Mouse (Mus musculus): ENCODE measurements around the gene Sntg2. TPM values are rescaled to one million over a fixed set of nuclear protein-coding genes. Genes with fewer than 3 reads are reported as not detected.

The Sntg2 gene
- total RNA-seq, 2 experiments from 2014 or later = 0.16 to 0.75 TPM

DNA sequence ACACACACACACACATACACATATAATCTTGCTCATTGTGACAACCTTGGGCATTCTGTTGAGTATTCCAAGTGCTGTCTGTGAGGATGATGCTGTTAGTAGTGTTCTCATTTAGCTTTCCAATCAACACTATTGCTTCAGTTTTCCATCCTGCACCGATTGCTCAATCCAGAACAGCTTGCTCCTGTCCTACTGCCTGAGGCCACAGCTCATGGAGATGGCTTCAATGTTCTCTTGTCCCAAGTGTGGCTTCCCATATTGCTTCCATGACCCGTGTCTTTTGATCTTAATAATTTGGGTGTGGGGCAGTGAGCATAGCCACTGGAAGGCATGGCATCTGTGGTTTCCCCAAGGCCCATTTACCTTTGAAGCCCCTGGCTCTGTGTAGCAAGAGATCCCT lies 162.8 kb downstream of the Sntg2 start:
- intact Hi-C loops (cut with DNase I) = no loop called here

DNA sequence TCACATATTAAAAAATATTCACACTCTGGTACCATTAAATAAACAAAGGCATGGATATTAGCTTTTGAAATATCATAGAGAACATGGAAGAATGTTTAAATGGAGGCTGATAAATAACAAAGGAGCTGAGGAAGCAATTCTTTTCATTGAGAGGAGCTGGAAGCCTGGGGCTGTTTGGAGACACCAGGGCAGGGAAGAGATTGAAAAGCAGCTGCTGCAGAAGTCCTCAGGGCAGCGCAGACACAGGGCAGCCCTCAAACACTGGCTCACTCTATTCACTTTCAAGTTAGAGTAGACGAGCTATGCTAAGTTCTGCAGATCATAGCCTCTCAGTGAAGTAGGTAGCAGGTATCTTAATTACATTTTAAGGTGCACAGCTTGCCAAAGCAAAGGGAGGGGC lies 164.6 kb downstream of the Sntg2 start:
- DNase-seq (ENCODE audit: low spot score) = no peak
- intact Hi-C loops (cut with DNase I) = no loop called here

More for the DNA sequence above, 162.8 kb downstream of the Sntg2 start:
- DNase-seq (ENCODE audit: low spot score) = no peak

DNA sequence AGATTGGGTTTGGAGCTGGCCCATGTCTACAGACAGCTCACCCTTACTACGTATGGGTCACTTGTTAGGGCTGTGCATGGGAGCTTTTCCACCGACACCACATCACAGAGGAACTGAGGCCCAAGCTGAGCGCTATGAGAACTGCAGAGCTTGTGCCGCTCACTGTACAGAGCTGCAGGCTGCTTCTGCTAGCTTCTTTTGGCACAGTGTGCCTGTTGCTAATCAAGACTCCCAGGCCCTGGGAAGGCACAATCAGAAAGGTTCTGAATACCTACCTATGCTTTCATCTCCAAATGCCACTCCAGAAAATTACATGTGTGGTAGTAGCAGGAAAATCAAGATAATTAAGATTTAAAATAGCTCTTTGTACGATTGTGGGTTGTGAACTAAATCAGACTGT lies 165.1 kb downstream of the Sntg2 start:
- intact Hi-C loops (cut with DNase I) = no loop called here
- DNase-seq (ENCODE audit: low spot score) = no peak

DNA sequence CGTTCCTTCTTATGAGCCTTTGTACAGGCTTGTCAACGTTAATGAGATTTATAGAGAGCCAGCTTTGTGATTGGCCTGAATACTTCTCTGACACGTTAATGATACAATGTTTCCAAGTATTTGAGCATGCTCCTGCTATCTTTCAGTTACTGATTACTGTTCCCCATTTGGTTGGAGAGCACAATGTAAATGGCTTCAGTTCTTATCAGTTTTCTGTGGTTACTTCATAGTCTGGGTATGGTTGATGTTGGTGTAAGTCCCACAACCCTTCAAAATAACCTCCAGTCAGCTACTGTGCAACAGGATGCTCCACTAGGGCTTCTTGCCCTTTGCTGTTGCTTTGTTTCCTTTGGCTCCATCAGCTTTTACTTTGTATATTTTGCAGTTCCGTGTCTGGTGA lies 168.7 kb downstream of the Sntg2 start:
- intact Hi-C loops (cut with DNase I) = no loop called here

DNA sequence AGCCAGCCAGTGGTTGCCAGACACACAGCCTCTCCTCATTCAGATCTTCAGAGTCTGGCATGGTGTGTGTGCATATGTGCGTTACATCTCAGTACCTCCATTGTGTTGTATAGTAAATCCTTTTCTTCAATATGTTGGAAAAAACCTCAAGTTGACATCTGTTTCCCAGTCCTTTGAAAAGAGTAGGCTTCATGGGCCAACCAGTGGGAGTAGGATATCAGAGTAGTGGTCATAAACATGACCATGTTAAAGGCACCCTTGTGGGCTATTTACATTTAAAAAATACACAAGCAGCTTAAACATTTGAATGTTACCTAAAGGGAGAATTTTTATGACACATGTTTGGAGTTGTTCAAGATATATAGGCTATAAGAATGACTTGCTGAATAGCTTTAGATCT lies 170.4 kb downstream of the Sntg2 start:
- no peak for DNase-seq (ENCODE audit: low spot score)
- intact Hi-C loops (cut with DNase I) = no loop called here

More for the DNA sequence above, 168.7 kb downstream of the Sntg2 start:
- DNase-seq (ENCODE audit: low spot score) = no peak

DNA sequence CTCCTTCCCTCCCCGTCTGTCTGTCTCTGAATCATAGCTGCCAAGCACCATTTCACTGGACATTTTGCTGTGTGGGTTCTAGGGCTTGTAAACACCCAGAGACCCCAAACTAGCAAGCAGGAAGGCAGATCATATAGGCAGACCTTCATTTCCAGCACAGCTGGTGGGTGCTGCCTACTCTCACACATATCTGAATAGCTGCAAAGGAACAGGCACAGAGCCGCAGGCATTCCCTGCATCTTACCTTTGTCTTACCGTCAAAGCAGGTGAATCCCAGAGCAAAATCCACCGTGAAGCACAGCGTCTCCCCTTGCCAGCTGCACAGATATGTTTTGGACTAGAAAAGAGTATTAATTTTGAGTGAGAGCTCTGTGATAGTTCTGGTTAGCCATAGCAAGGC lies 172.1 kb downstream of the Sntg2 start:
- intact Hi-C loops (cut with DNase I) = no loop called here
- DNase-seq (ENCODE audit: low spot score) = no peak

DNA sequence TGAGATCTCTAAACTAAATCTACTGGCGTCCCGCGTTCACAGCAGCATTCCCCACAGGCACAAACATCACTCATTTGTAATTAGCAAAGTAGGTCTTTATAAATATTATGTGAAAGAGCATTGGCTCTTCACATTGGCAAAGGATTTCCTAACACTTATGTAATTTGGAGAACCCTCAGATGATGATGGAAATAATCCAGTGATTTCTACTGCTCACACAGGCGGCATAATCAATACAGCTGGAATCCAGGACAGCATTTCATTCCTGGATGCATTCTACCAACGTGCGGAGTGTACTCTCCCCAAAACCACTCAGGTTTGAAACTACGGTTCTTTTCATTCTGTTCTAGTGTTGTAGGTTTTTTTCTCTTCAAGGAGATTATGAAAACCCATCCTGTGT lies 172.6 kb downstream of the Sntg2 start:
- intact Hi-C loops (cut with DNase I) = loop anchor here (1.0 kb wide), 1 partner anchor 169 kb away; no protein-coding TSS in a partner anchor
- DNase-seq (ENCODE audit: low spot score) = no peak

DNA sequence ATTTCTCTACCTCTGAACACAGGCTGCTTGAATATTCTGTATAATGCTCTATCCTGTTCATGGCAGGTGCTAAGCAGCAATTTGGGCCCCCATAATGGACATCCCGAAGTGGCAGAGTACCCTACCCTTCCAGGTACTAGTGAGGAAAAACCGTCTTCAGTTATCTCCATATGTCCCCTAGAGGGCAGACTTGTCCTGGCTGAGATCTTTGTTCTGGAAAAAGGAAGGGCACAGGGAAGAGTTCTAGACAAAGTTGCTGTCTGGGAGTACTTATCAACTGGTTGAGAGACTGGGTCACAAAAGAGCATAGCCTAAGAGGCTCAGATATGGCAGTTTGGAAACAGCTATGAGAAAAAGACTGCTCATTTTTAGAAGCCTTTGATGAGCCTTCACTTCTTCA lies 173.4 kb downstream of the Sntg2 start:
- DNase-seq (ENCODE audit: low spot score) = no peak
- intact Hi-C loops (cut with DNase I) = loop anchor here (1.0 to 5.0 kb wide), 3 partner anchors 147 to 378 kb away; no protein-coding TSS in a partner anchor

DNA sequence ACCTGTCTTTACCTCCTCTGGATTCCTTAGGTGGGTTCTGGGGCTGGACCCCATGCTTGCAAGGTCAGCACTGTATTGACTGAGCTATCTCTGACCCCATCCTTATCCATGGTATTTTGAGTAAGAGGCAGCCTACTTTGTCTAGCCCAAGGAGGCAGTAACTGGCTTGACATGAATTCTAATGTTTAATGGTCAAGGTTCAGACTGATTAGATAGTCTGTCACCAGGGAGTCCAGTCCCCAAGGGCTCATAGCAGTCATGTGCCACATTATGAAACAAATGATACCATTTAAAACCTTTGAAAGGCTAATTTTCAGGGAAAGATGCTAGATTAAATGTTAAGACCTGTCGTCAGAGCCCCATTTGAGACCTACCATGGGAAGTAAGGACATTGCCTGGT lies 174.9 kb downstream of the Sntg2 start:
- intact Hi-C loops (cut with DNase I) = loop anchor here (5.0 kb wide), 2 partner anchors 146 to 379 kb away; no protein-coding TSS in a partner anchor
- DNase-seq (ENCODE audit: low spot score) = no peak

DNA sequence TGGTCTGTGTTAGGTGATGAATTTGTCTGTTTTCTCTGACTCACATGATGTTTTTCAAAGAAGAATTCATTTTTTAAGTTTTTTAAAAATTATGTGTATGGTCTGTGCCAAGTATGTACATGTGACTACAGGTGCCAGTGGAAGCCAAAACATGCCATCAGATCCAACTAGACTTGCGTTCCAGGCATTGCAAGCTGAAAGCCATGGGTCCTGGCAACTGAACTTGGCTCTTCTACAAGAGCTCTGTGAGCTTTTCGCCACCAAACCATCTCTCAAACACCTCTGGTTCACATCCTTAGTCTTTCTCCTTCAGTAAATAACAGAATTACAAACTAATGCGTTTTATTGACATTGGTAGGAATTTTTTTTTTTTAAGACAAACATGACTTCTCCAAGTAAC lies 191.5 kb downstream of the Sntg2 start:
- no peak for DNase-seq (ENCODE audit: low spot score)
- intact Hi-C loops (cut with DNase I) = no loop called here

DNA sequence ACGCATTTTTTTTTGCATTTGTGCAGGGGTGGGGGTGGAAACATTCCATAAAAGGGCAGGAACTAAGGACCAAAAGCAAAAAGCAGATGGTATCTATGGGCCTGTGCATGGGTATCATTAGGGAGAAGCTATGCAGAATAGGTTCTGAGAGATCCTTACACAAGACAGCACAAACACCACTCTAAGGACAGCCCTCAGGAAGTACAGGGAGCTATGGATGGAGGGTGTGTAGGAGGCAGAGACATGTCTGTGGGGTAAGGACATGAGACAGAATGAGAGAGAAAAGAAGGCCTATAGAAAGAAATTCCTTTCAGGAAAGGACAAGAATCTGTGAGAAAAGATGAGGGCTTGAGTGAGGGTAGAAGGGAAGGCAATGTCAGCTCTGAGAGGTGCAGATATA lies 193.6 kb downstream of the Sntg2 start:
- no peak for DNase-seq (ENCODE audit: low spot score)
- intact Hi-C loops (cut with DNase I) = no loop called here

DNA sequence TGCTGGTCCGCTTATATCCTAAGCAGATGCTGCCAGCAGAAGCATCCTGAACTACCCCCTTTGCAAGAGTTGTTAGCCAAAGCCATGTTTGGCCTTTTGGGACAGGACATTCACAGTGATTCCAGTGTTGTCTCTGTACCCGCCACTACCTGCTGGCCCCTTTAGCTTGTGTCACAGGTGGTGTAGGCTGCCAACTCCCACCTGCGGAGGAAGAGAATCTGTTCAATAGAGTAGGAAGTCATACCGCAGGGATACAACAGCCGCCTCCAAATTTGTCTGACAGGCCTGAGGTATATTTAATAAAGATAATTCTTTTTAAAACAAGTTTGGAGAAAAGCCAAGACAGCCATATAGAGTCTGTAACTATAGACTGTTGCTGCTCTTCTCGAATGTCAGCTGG lies 195.2 kb downstream of the Sntg2 start:
- intact Hi-C loops (cut with DNase I) = no loop called here
- DNase-seq (ENCODE audit: low spot score) = no peak

DNA sequence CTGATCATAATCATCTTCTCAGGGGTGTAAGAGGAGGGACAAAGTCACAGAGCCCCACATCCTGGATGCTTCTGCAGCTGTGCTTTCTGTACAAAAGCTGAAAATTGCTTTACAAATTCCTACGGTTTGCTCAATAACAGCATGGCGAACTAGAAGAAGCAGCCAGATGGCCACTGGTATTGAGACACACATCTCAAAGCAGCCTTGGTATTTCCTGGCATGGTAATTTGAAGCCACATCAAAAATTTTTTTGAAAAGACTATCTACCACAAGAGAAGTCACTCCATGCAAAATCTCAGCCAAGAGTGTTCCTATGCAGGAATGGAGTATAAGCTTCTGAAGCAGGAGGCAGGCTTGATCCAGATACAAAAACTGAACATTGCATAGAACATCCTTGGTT lies 195.6 kb downstream of the Sntg2 start:
- DNase-seq (ENCODE audit: low spot score) = no peak
- intact Hi-C loops (cut with DNase I) = no loop called here

DNA sequence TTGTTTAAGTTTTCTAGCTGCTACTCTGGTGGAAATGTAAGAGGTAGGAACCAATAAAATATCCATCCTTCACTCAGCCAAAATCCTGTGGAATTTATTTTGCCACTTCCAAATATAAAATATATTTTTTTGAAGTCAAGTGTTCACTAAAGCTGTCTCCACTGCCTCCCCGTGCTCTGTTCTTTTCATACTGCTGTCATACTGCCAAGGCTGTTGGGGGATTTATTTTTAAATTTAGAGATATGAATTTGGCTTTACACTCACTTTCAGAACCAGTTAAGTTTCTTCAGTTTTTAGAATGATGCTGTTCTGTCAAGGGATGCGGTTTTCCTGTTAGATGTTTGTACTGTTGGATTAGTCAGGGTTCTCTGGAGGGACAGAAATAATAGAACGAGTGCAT lies 204.7 kb downstream of the Sntg2 start:
- DNase-seq (ENCODE audit: low spot score) = no peak
- intact Hi-C loops (cut with DNase I) = no loop called here

DNA sequence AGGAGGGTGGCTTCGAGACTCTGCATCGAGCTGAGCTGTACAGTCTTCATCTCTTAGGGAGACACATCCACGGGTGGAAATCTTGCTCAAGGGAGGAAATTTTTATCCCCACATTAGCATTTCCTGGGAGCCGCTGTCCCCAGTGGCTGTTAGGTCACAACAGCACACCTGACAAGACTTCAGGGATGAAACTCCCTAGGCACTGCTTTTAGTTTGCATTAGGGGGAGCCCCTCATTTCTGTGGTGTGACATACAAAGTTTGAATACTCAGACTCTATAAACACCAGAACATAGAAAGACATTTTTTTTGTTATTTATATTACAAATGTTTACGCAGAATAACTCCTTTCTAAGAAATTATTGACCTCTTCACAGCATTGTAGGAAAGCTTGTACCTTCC lies 208.6 kb downstream of the Sntg2 start:
- intact Hi-C loops (cut with DNase I) = no loop called here
- no peak for DNase-seq (ENCODE audit: low spot score)

DNA sequence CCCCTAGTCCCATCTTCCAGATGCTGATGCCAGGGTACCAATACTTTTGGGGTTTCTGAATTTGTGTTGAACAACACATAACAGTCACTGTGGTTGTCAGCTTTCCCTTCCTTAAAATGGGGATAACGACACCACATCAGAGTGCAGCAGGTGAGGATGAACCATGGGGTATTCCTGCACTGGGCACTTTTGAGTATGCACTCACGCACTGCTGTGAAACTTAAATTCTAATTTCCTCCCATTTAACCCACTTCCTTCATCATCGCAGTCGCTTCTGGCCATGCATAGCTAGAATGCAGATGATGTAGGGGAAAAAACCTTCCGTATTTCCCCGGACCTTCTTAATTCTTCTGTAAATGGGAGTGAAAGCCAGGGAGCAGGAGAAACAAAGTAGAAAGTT lies 209.2 kb downstream of the Sntg2 start:
- DNase-seq (ENCODE audit: low spot score) = no peak
- intact Hi-C loops (cut with DNase I) = no loop called here

DNA sequence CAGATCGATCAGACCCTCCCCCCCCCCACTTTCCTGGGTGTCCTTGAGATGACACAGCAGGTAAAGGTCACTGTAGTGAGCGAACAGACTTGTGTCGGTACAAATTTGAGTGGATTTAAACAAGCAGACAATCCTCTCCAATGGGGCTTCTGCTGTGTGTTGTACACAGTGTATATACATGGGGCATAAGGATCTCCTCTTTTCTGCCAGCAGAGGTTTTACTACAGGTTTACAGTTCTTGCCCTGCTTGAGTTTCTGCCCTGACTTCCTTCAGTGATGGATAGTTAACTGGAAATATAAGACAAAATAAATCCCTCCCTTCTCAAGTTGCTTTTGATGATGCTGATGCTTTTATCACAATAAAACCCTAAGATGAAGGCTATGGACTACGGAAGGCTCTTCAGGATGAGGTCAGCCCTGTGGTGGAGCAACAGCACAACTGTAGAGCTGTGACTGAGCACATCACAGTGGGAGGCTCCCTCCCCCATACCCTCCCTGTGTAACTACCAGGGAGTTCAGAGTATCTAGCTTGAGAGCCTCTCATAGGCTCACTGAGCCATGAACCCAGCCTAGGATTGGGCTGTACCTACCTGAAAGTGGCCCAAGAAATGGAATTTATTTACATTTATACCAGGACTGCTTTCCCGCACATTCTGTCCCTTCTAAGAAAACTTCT lies 211.3 kb downstream of the Sntg2 start:
- DNase-seq (ENCODE audit: low spot score) = no peak
- intact Hi-C loops (cut with DNase I) = no loop called here

DNA sequence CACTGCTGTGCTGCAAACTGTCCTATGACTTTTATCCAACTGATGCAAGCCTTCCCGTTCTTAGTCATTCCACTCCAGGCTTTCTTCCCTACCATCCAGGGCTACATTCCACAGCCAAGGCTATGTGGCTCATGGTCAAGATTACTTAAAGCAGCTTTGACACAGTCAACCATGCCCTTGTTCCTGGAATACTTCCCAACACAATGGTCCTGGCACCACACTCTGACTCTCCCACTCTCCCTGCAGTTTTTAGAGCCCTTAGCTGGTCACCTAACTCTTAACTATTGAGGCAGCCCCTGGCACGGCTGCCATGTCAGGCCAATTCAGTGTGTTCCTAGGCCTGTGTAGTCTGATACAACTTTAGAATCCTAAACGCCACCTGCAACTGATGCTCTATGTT lies 212.7 kb downstream of the Sntg2 start:
- intact Hi-C loops (cut with DNase I) = no loop called here

DNA sequence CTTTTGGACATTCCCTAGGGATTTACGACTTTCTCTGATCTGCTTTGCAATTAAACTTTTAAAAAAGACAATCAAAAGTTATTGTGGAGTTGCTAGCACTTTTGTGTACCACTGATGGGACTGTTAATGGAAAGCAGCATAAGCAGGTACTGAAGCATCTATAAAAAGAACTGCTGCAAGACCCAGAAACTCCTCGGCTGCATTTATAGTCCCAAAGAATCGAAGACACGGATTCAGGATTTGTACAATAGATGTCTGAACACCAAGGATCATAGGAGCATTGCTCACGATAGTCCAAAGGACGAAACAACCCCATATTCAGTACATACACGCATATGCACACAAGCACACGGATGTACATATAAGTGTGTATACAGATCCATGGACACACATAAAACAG lies 213.4 kb downstream of the Sntg2 start:
- no peak for DNase-seq (ENCODE audit: low spot score)
- intact Hi-C loops (cut with DNase I) = no loop called here

More for the DNA sequence above, 212.7 kb downstream of the Sntg2 start:
- DNase-seq (ENCODE audit: low spot score) = peak; percentile 3

DNA sequence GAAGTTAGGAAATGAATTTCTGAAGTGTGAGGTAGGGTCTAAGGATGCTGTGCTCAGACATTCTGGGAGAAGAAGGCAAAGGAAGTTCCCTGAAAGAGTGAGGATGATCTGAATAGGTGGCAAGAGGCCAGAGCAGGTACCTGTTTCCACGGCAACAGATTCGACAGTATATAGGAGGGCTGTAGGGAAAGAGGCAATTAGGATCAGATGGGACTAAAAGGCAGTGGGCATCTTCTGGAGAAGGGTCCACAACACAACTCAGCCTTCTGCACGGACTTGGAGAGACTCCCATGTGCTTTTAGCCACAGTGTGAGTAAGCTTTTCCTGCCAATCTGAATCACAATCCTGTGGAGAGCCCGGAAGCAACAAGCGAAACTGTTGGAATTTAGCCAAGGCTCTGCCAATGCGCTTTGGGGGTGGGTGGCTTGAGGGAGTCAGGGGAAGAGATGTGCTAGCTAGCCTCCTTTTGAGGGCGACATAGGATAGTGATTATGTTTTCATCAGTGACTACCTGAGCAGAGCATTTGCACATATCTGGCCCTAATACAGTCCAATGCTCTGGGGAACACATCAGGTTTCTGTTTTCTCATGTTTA lies 219.0 kb downstream of the Sntg2 start:
- no peak for DNase-seq (ENCODE audit: low spot score)
- intact Hi-C loops (cut with DNase I) = no loop called here

DNA sequence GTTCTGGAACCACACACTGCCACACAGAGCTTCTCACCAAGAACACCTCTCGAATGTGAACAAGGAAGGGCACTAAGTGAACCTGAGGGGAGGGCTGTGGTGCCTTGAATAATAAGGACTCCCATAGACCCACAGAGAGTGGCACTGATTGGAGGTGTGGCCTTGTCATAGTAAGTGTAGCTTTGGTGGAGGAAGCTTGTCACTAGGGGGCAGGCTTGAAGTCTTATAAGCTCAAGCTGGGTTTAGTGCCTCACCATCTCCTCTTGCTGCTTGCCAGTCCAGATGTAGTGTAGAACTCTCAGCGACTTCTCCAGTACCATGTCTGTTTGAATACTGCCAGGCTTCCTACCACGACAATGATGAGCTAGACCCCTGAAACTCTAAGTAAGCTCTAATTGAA lies 231.1 kb downstream of the Sntg2 start:
- intact Hi-C loops (cut with DNase I) = no loop called here
- DNase-seq (ENCODE audit: low spot score) = no peak

DNA sequence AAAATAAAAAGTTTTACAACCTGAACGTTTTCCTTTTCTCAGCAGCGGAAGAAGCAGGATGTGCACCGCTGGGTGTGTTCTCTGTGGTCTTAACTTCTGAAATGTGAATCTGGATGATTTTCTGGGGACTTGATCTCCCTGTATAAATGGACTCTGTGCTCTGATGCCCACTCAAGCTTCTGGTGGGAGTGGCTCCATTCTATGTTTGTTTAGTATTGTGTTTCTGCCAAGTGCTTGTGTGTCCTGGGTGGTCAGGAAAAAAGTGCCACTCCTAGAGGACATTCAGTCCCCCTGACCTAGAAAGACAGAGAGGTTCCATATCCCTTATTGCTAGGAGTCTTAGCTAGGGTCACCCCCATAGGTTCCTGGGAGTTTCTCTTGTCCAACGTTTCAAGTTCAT lies 240.7 kb downstream of the Sntg2 start, which contains the start of gene Tpo:
TSS of gene Tpo (minus strand) at position 101 of the 400 bp plus-strand sequence.
- intact Hi-C loops (cut with DNase I) = no loop called here
- DNase-seq (ENCODE audit: low spot score) = no peak

Measured in heart, postnatal 25 days (tissue).